In genomic region chr11:34046767-34047541, GRCm38 (mm10) we compare ENCODE assay signal across 9 mouse cellular contexts. TPM values are rescaled to one million over a fixed set of nuclear protein-coding genes. Genes with fewer than 3 reads are reported as not detected.
DNase-seq lines count a peak whose midpoint lies in the region; ATAC-seq lines count a peak whose summit lies in the region.
"Had no signal": no experiment of that assay in that cellular context is flagged by ENCODE, and none has a peak within 500 bp of the region (broad histone marks: within the 10 kb centered on the region; RNA-seq: fewer than 3 reads in every experiment).

TSS of gene Lcp2 (plus strand) at chr11:34046920.

- H3K27ac ChIP-seq in hindbrain, embryonic 10.5 days: no peak within 1 kb of the TSS

- no peaks in the 10 kb centered on the region for H3K9me3 ChIP-seq in hindbrain, embryonic 10.5 days

- peak; percentile 23 to 33 for DNase-seq in spleen, postnatal 36 days (ENCODE audit: low spot score in 2 of 2)
- DNase-seq in spleen, adult 18-20 months: no peak
- DNase-seq in naive thymus-derived CD4-positive, alpha-beta T cell, adult 2 months (ENCODE audit: low read depth): peak; percentile 68
- DNase-seq in left cerebral cortex, adult 18-20 months (ENCODE audit: low spot score in 2 of 2): no peak
- no peak for DNase-seq in kidney, postnatal 36 days
- no peak for DNase-seq in hindbrain, embryonic 10.5 days (ENCODE audit: low spot score)
- DNase-seq: cerebellum, adult 18-20 months; kidney, postnatal 4 days had no signal

- ATAC-seq in granulocyte monocyte progenitor cell, adult 5-6 weeks (replicated peaks; ENCODE audit: poor library complexity, severe bottlenecking): peak; percentile 62

- 89% methylated on average over 6 of the region's 6 CpGs for WGBS in hindbrain, embryonic 10.5 days

- H3K27me3 ChIP-seq in hindbrain, embryonic 10.5 days (ENCODE audit: insufficient read depth, poor library complexity, severe bottlenecking): no peaks in the 10 kb centered on the region

- H3K4me3 ChIP-seq in hindbrain, embryonic 10.5 days: no peak within 1 kb of the TSS

- H3K36me3 ChIP-seq in hindbrain, embryonic 10.5 days: no peaks in the 10 kb centered on the region

- H3K4me1 ChIP-seq in hindbrain, embryonic 10.5 days (replicated peaks): no peaks in the 10 kb centered on the region

RNA-seq across cellular contexts. Expression of gene Lcp2, which starts in this region (rescaled TPM):
- 43.5 and 55.4 TPM in 2 replicates for total RNA-seq in granulocyte monocyte progenitor cell, adult 5-6 weeks (2014; fragmentation: Nextera tagmentation)
- total RNA-seq in granulocyte monocyte progenitor cell, adult 5-6 weeks (2017): 22.0 and 34.6 TPM in 2 replicates
- total RNA-seq in left cerebral cortex, adult 18-20 months (2021): 1 to 10 TPM; 2.9 to 4.0 TPM
- polyA plus RNA-seq in hindbrain, embryonic 10.5 days (2016; fragmentation: Nextera tagmentation; extraction: Ambion mirVana): 2.7 and 3.0 TPM in 2 replicates

Comparison
In these comparisons a context has a peak if more than half of its experiments do, and no peak if none do; other contexts are left out.
1. RNA of gene Lcp2 (total RNA-seq): 22.0 to 55.4 TPM in granulocyte monocyte progenitor cell, adult 5-6 weeks; 2.9 to 4.0 TPM in left cerebral cortex, adult 18-20 months; every median in the first group is over 4 times any median in the second.
2. DNase-seq: peak in spleen, postnatal 36 days (2 of 2) and naive thymus-derived CD4-positive, alpha-beta T cell, adult 2 months (single experiment); none in spleen, adult 18-20 months (0 of 2), left cerebral cortex, adult 18-20 months (0 of 2), kidney, postnatal 36 days (0 of 2) and hindbrain, embryonic 10.5 days (single experiment).